In genomic region chr3:38255674-38256073, GRCm38 (mm10) we compare ENCODE assay signal across 8 mouse cellular contexts.
DNase-seq lines count a peak whose midpoint lies in the region; ATAC-seq and TF ChIP-seq lines count a peak whose summit lies in the region.

No protein-coding gene starts in this region.

- H3K27me3 ChIP-seq in C2C12 (ENCODE audit: control insufficient read depth, insufficient read depth, insufficient read length), result no peaks in the 10 kb centered on the region
- no peaks in the 10 kb centered on the region for H3K27me3 ChIP-seq in kidney, embryonic 14.5 days (ENCODE audit: control insufficient read depth, insufficient read depth, low read length)

- 0 out of 2 replicates have a peak, but pooled peaks have one; percentile 50 for ATAC-seq in kidney, embryonic 14.5 days (ENCODE audit: low FRiP score, low TSS enrichment)

- no peaks in the 10 kb centered on the region for H3K36me3 ChIP-seq in C2C12 (ENCODE audit: control insufficient read depth, insufficient read depth)
- no peaks in the 10 kb centered on the region for H3K36me3 ChIP-seq in kidney, embryonic 14.5 days (ENCODE audit: control insufficient read depth, insufficient read depth, low read length)

- no peak overlapping the region for H3K27ac ChIP-seq in gastrocnemius, adult 2 months
- no peak overlapping the region for H3K27ac ChIP-seq in kidney, embryonic 14.5 days (ENCODE audit: low read depth, low read length)

- H3K9ac ChIP-seq in kidney, embryonic 14.5 days (ENCODE audit: low read depth, low read length), result no peak overlapping the region

- H3K79me2 ChIP-seq in C2C12 (ENCODE audit: control insufficient read depth, insufficient read depth), result no peaks in the 10 kb centered on the region

- no peak overlapping the region for H3K4me2 ChIP-seq in kidney, embryonic 14.5 days (replicated peaks; ENCODE audit: low read depth, low read length)

- H3K4me3 ChIP-seq in gastrocnemius, adult 2 months, result no peak overlapping the region
- no peak overlapping the region for H3K4me3 ChIP-seq in C2C12 (ENCODE audit: insufficient read depth, poor library complexity, severe bottlenecking)
- H3K4me3 ChIP-seq in kidney, embryonic 14.5 days (ENCODE audit: low read length), result no peak overlapping the region

- H3ac ChIP-seq in C2C12 (ENCODE audit: control insufficient read depth, insufficient read length, low read depth), result no peak overlapping the region

- TF ChIP-seq CTCF in gastrocnemius, adult 2 months (IDR thresholded peaks at IDR 0.05), result peak; percentile 82
- peak; percentile 14 for TF ChIP-seq CTCF in C2C12 (IDR thresholded peaks at IDR 0.05; ENCODE audit: control insufficient read depth, insufficient read depth, insufficient read length)

- H3K4me1 ChIP-seq in kidney, embryonic 14.5 days (ENCODE audit: control insufficient read depth, insufficient read depth, low read length), result no peaks in the 10 kb centered on the region

- intact Hi-C loops in gastrocnemius, adult 2 months (cut with DNase I), result loop anchor here (2.0 kb wide), 1 partner anchor 593 kb away; no protein-coding TSS in a partner anchor

- H3K9me3 ChIP-seq in kidney, embryonic 14.5 days (ENCODE audit: control insufficient read depth, low read length), result no peaks in the 10 kb centered on the region

- H3K79me3 ChIP-seq in C2C12 (ENCODE audit: low read depth), result no peaks in the 10 kb centered on the region

- peak; percentile 46 for DNase-seq in gastrocnemius, adult 2 months
- DNase-seq in gastrocnemius, adult 8-10 months (ENCODE audit: low spot score in 2 of 2), result no peak
- DNase-seq in cerebellum, adult 18-20 months, result peak; percentile 39 to 53
- peak; percentile 23 for DNase-seq in forelimb bud, embryonic 11.5 days (ENCODE audit: low read depth, low spot score)
- DNase-seq in lung, postnatal 14 days, result peak; percentile 66
- DNase-seq in telencephalon, adult 2 months (ENCODE audit: low read depth, low spot score), result peak; percentile 27

- WGBS in kidney, embryonic 14.5 days, result 8% methylated on average over 2 of the region's 2 CpGs

TF ChIP-seq in C2C12, 6 proteins besides CTCF, POLR2A, EP300 and RAD21:
- TF ChIP-seq CEBPB (IDR thresholded peaks at IDR 0.05; ENCODE audit: low read depth) (no peak), MYOG (IDR thresholded peaks at IDR 0.05; ENCODE audit: control insufficient read depth, extremely low read depth, insufficient read length) (no peak), FOSL1 (IDR thresholded peaks at IDR 0.05; ENCODE audit: insufficient read depth, low read length, poor library complexity, severe bottlenecking) (no peak), MAX (IDR thresholded peaks at IDR 0.05) (no peak), USF1 (IDR thresholded peaks at IDR 0.05; ENCODE audit: low read depth) (no peak), MYOD1 (IDR thresholded peaks at IDR 0.05; ENCODE audit: control insufficient read depth, insufficient read length, low read depth) (no peak)

Comparison
In these comparisons a context has a peak if more than half of its experiments do, and no peak if none do; other contexts are left out.
1. DNase-seq: peak in gastrocnemius, adult 2 months (single experiment), cerebellum, adult 18-20 months (2 of 2), forelimb bud, embryonic 11.5 days (single experiment), lung, postnatal 14 days (single experiment) and telencephalon, adult 2 months (single experiment); none in gastrocnemius, adult 8-10 months (0 of 2).